Mouse (Mus musculus) MEL (cell line): ENCODE data around the gene Tmem104. TPM values are rescaled to one million over a fixed set of nuclear protein-coding genes. Genes with fewer than 3 reads are reported as not detected.

Experiments used
- DNase-seq: peaks from one replicate; pipeline ENCODE4 v3.0.0; 2011; ENCODE audit warnings: low read depth, low spot score
- H3K27ac ChIP-seq: 2 replicates; pipeline ENCODE4 v1.5.1; 2012; ENCODE audit warnings: low read depth, mild to moderate bottlenecking, control low read depth, low read length, moderate library complexity; ENCODE audit not compliant: control insufficient read depth
- H3K27me3 ChIP-seq, 2 experiments: fragments of 150-350 bp in 1 of 2; sonication (generic) in 1 of 2; 2 replicates each; pipeline ENCODE4 v1.6.1; 2012; ENCODE audit warnings: low read length in 2 of 2, mild to moderate bottlenecking in 2 of 2, improper control_type of control experiment in 1 of 2, moderate library complexity in 1 of 2; ENCODE audit not compliant: insufficient read depth in 2 of 2, control insufficient read depth in 1 of 2
- H3K36me3 ChIP-seq, 2 experiments: 2 replicates each; pipeline ENCODE4 v1.6.1; 2012 to 2014; ENCODE audit warnings: low read length in 2 of 2, improper control_type of control experiment in 1 of 2, inconsistent platforms in 1 of 2, mild to moderate bottlenecking in 1 of 2; ENCODE audit not compliant: insufficient read depth in 2 of 2, control insufficient read depth in 1 of 2
- H3K4me1 ChIP-seq, 2 experiments: fragments of 150-350 bp in 1 of 2; sonication (generic) in 1 of 2; 2 replicates each; pipeline ENCODE4 v1.6.1; 2012; ENCODE audit warnings: low read length in 2 of 2, improper control_type of control experiment in 1 of 2, mild to moderate bottlenecking in 1 of 2; ENCODE audit not compliant: insufficient read depth in 2 of 2, control insufficient read depth in 1 of 2
- H3K4me3 ChIP-seq, 2 experiments: fragments of 150-350 bp in 1 of 2; sonication (generic) in 1 of 2; 2 replicates each; pipeline ENCODE4 v1.5.1; 2012; ENCODE audit warnings: low read depth in 2 of 2, low read length in 2 of 2, mild to moderate bottlenecking in 2 of 2, moderate library complexity in 2 of 2, control low read depth in 1 of 2, improper control_type of control experiment in 1 of 2; ENCODE audit not compliant: control insufficient read depth in 1 of 2, insufficient read depth in 1 of 2
- H3K79me2 ChIP-seq: 2 replicates; pipeline ENCODE4 v1.6.1; 2012; ENCODE audit warnings: mild to moderate bottlenecking, low read length, moderate library complexity; ENCODE audit not compliant: control insufficient read depth, poor library complexity, insufficient read depth
- H3K9ac ChIP-seq: 2 replicates; pipeline ENCODE4 v1.6.1; 2012; ENCODE audit warnings: low read depth, mild to moderate bottlenecking, control low read depth, low read length, moderate library complexity; ENCODE audit not compliant: control insufficient read depth, poor library complexity, severe bottlenecking
- H3K9me3 ChIP-seq: fragments of 150-350 bp; sonication (generic); replicated peaks from 2 replicates; pipeline ENCODE4 v1.6.1; 2012; ENCODE audit warnings: mild to moderate bottlenecking, low read length, improper control_type of control experiment, moderate library complexity; ENCODE audit not compliant: insufficient read depth
- CHD1 ChIP-seq: IDR thresholded peaks from 2 replicates; pipeline ENCODE4 v1.6.1; 2012; ENCODE audit warnings: low read depth, mild to moderate bottlenecking, inconsistent platforms, low read length, improper control_type of control experiment
- E2F4 ChIP-seq: IDR thresholded peaks from 2 replicates; pipeline ENCODE4 v1.6.1; 2011; ENCODE audit warnings: low read depth, low read length, improper control_type of control experiment, borderline replicate concordance
- ETS1 ChIP-seq: IDR thresholded peaks from 2 replicates; pipeline ENCODE4 v1.6.1; 2012; ENCODE audit warnings: low read depth, mild to moderate bottlenecking, inconsistent platforms, low read length, improper control_type of control experiment, moderate library complexity
- GATA1 ChIP-seq: IDR thresholded peaks from 2 replicates; pipeline ENCODE4 v1.6.1; 2011; ENCODE audit warnings: low read depth, low read length, improper control_type of control experiment
- KAT2A ChIP-seq: conservative IDR thresholded peaks from 2 replicates; pipeline ENCODE4 v1.6.1; 2012; ENCODE audit warnings: low read depth, low read length, improper control_type of control experiment, inconsistent platforms
- MAFK ChIP-seq: IDR thresholded peaks from 2 replicates; pipeline ENCODE4 v1.6.1; 2011; ENCODE audit warnings: low read depth, mild to moderate bottlenecking, low read length, improper control_type of control experiment, borderline replicate concordance
- MAZ ChIP-seq: IDR thresholded peaks from 2 replicates; pipeline ENCODE4 v1.6.1; 2012; ENCODE audit warnings: low read depth, mild to moderate bottlenecking, inconsistent platforms, low read length, improper control_type of control experiment
- MEF2A ChIP-seq: IDR thresholded peaks from 2 replicates; pipeline ENCODE4 v1.6.1; 2014; ENCODE audit warnings: low read depth, mild to moderate bottlenecking, inconsistent platforms, low read length, improper control_type of control experiment; ENCODE audit not compliant: poor library complexity, insufficient replicate concordance, severe bottlenecking; ENCODE audit errors: extremely low read depth
- MYB ChIP-seq: IDR thresholded peaks from 2 replicates; pipeline ENCODE4 v1.6.1; 2011; ENCODE audit warnings: mild to moderate bottlenecking, low read depth, low read length, improper control_type of control experiment
- NRF1 ChIP-seq: IDR thresholded peaks from 2 replicates; pipeline ENCODE4 v1.6.1; 2014; ENCODE audit warnings: low read depth, mild to moderate bottlenecking, inconsistent platforms, low read length, improper control_type of control experiment, moderate library complexity; ENCODE audit not compliant: poor library complexity, insufficient read depth, severe bottlenecking
- POLR2A ChIP-seq, 2 experiments: IDR thresholded peaks; 2 replicates each; pipeline ENCODE4 v1.6.1; 2011 to 2012; ENCODE audit warnings: low read length in 2 of 2, mild to moderate bottlenecking in 2 of 2, control low read depth in 1 of 2, improper control_type of control experiment in 1 of 2, low read depth in 1 of 2, moderate library complexity in 1 of 2; ENCODE audit not compliant: control insufficient read depth in 1 of 2, insufficient read depth in 1 of 2, poor library complexity in 1 of 2
- POLR2AphosphoS2 ChIP-seq: IDR thresholded peaks from 2 replicates; pipeline ENCODE4 v1.6.1; 2011; ENCODE audit warnings: low read length, improper control_type of control experiment
- RCOR1 ChIP-seq: IDR thresholded peaks from 2 replicates; pipeline ENCODE4 v1.6.1; 2012; ENCODE audit warnings: low read depth, mild to moderate bottlenecking, inconsistent platforms, low read length, improper control_type of control experiment
- TBP ChIP-seq: IDR thresholded peaks from 2 replicates; pipeline ENCODE4 v1.8.0; 2011; ENCODE audit warnings: low read depth, low read length, improper control_type of control experiment
- TCF12 ChIP-seq: IDR thresholded peaks from 2 replicates; pipeline ENCODE4 v1.6.1; 2014; ENCODE audit warnings: low read depth, mild to moderate bottlenecking, inconsistent platforms, low read length, improper control_type of control experiment, moderate library complexity
- ZC3H11A ChIP-seq: IDR thresholded peaks from 2 replicates; pipeline ENCODE4 v1.6.1; 2012; ENCODE audit warnings: low read depth, mild to moderate bottlenecking, inconsistent platforms, low read length, improper control_type of control experiment
- ZMIZ1 ChIP-seq: IDR thresholded peaks from 2 replicates; pipeline ENCODE4 v1.6.1; 2012; ENCODE audit warnings: low read depth, mild to moderate bottlenecking, inconsistent platforms, low read length, improper control_type of control experiment, moderate library complexity
- ZNF384 ChIP-seq: IDR thresholded peaks from 2 replicates; pipeline ENCODE4 v1.6.1; 2012; ENCODE audit warnings: low read depth, mild to moderate bottlenecking, inconsistent platforms, low read length, improper control_type of control experiment
- polyA plus RNA-seq, 2 experiments: library from polyadenylated mRNA; stranded (reverse) in 1 of 2; unstranded in 1 of 2; fragments of >175 nt in 1 of 2; fragments of >200 nt in 1 of 2; gene quantifications; 2 replicates each; pipeline versions ENCODE4 v1.2.1 to v1.2.4; 2012; ENCODE audit warnings: low replicate concordance in 2 of 2, low read depth in 1 of 2; ENCODE audit not compliant: insufficient read length in 2 of 2, insufficient read depth in 1 of 2, missing spikeins in 1 of 2
- total RNA-seq: library from RNA; depleted of rRNA; stranded (reverse); fragments of 300-350 nt; gene quantifications from 2 replicates; pipeline ENCODE4 v1.2.3, GENCODE M21; 2012

Gene Tmem104
- total and polyA plus RNA-seq, 3 experiments = 21.9 to 24.8 TPM; not detected in 1

DNA sequence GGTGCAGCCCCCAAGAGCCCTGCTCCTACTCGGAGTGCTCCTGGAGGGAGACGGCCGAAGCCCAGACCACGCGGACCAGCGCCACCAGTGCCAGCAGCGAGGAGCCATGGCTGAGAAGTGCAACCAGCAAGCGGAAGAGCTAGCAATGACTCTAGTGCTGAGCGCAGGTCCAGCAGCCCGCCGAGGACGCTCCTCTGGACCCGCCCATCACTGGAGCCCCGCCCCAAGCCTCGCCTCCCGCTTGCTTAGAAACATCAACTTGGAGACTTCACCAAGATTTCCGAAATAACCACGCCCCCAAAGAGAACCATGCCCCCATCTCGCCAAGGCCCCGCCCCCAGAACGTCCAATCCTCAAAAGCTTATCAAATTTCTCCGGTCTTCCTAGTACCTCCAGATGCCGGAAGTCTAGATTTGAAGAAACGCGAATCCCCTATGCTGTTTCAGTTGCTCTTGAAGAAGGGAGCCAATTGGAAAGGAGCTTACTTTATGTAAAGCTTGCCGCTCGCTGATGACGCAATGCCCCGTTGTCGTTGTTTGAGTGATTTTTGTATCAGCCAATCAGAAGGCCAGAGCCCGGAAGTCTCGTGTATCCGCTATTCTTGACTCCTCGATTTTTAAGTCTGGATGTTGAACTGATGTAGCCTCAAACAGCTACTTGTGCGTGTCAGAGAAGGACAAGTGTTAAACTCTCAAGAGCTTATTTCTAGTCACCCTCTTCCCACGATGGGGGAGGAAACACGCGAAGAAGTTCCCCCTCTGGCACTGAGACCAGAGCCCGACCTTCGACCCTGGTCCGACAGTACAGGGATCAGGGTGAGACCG is 89.7 kb downstream of the Tmem104 start, which contains the start of gene Fdxr (continued):
- TF ChIP-seq MYB = no peak
- no peak; the same call in 1 of the 2 replicates for TF ChIP-seq ETS1
- TF ChIP-seq RCOR1 = peak; percentile 55; the same call in 1 of the 2 replicates
- no peak for TF ChIP-seq CHD1
- TF ChIP-seq KAT2A = peak; percentile 92
- TF ChIP-seq MAZ = no peak; the same call in 1 of the 2 replicates
- peak; percentile 69 for TF ChIP-seq GATA1
- no peak for TF ChIP-seq MAFK
- TF ChIP-seq NRF1 = peak; percentile 56; the same call in 1 of the 2 replicates
- TF ChIP-seq E2F4 = 0 out of 2 replicates have a peak, but pooled peaks have one; percentile 20
- no peak for TF ChIP-seq ZC3H11A
- TF ChIP-seq POLR2AphosphoS2 = peak; percentile 95

- Histone ChIP-seq H3K27ac (peak overlapping the region; percentile 85), H3K4me3 (peak overlapping the region; percentile 74 to 87), H3K36me3 (peaks cover 0 to 20% of the 10 kb centered on the region in 2 experiments; a peak in 2 of 4 replicates), H3K79me2 (peaks cover 6% of the 10 kb centered on the region; the same call in 1 of the 2 replicates), H3K9ac (peak overlapping the region; percentile 75), H3K9me3 (no peaks in the 10 kb centered on the region), H3K27me3 (no peaks in the 10 kb centered on the region), H3K4me1 (peaks cover 10 to 26% of the 10 kb centered on the region in 2 experiments)
- no peak for DNase-seq
- peak in 1 of 2 experiments; percentile 7; a peak in 1 of 4 replicates for TF ChIP-seq POLR2A (IDR thresholded peaks at IDR 0.05; ENCODE audit: control insufficient read depth in 1 of 2, insufficient read depth in 1 of 2, low read depth in 1 of 2, low read length in 2 of 2, poor library complexity in 1 of 2)
- TF ChIP-seq TCF12 = no peak
- TF ChIP-seq GATA1 = 0 out of 2 replicates have a peak, but pooled peaks have one; percentile 5
- TF ChIP-seq CHD1 = peak; percentile 89; the same call in 1 of the 2 replicates
These were observed 90.3 kb downstream of the Tmem104 start for GRCm38 (mm10) chr11:115277604-115277975.

GRCm38 (mm10) chr11:115278176-115278575 is 90.9 kb downstream of the Tmem104 start:
- Histone ChIP-seq H3K9me3 (no peaks in the 10 kb centered on the region), H3K4me3 (peak overlapping the region; percentile 22 to 87), H3K4me1 (peaks cover 10 to 26% of the 10 kb centered on the region in 2 experiments), H3K27ac (no peak overlapping the region), H3K9ac (peak overlapping the region; percentile 30), H3K27me3 (no peaks in the 10 kb centered on the region), H3K79me2 (peaks cover 6% of the 10 kb centered on the region; the same call in 1 of the 2 replicates), H3K36me3 (peaks cover 0 to 20% of the 10 kb centered on the region in 2 experiments; a peak in 2 of 4 replicates)
- no peak for TF ChIP-seq ZNF384
- no peak for TF ChIP-seq TBP
- no peak for TF ChIP-seq MEF2A
- no peak for TF ChIP-seq MAFK
- TF ChIP-seq KAT2A = no peak
- TF ChIP-seq ZMIZ1 = no peak
- DNase-seq = no peak
